ENCODE assay signal across 27 mouse cellular contexts in the genomic region with DNA sequence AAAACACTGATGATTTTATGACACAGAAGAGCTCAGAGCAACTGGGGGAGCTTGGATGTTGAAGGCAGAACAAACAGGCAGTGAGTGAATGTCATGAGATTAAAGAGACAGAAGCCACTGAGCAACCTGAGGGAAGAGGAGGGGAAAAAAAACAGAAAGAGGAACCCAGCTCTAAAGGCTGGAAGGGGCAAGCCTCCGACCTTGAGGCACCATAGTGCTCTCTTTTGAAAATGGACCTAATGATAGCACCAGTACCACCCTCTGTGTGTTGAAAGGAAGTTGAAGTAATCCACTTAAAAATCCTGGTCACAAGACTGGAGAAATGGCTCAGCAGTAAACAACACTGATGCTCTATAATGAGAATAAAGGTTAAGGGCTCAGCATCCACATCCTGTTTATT. TPM values are rescaled to one million over a fixed set of nuclear protein-coding genes. Genes with fewer than 3 reads are reported as not detected.
DNase-seq lines count a peak whose midpoint lies in the region; ATAC-seq lines count a peak whose summit lies in the region.
"Had no signal": no experiment of that assay in that cellular context is flagged by ENCODE, and none has a peak within 500 bp of the region (broad histone marks: within the 10 kb centered on the region; RNA-seq: fewer than 3 reads in every experiment).

No protein-coding gene starts in this region.

- WGBS in liver, embryonic 13.5 days (ENCODE audit: insufficient replicate concordance) = 15% methylated on average over 1 of the region's 1 CpGs
- 20% methylated on average over 1 of the region's 1 CpGs for WGBS in liver, embryonic 11.5 days
- 0% methylated on average over 1 of the region's 1 CpGs for WGBS in macrophage (ENCODE audit: missing documents)

- H3K27me3 ChIP-seq in liver, embryonic 13.5 days = no peaks in the 10 kb centered on the region
- H3K27me3 ChIP-seq in liver, embryonic 11.5 days (replicated peaks; ENCODE audit: control insufficient read depth, insufficient read depth, low read length) = no peaks in the 10 kb centered on the region
- H3K27me3 ChIP-seq: CH12.LX; embryonic facial prominence, embryonic 15.5 days; heart, embryonic 13.5 days; hindbrain, embryonic 13.5 days; intestine, embryonic 15.5 days; limb, embryonic 12.5 days; midbrain, embryonic 13.5 days; stomach, embryonic 15.5 days had no signal

- H3K4me1 ChIP-seq in liver, embryonic 13.5 days (replicated peaks) = peaks cover 15% of the 10 kb centered on the region
- peaks cover 2% of the 10 kb centered on the region; the same call in 1 of the 2 replicates for H3K4me1 ChIP-seq in liver, embryonic 11.5 days (replicated peaks; ENCODE audit: control insufficient read depth, insufficient read depth, low read length)
- H3K4me1 ChIP-seq in brown adipose tissue, adult 24 weeks (ENCODE audit: control insufficient read depth, insufficient read depth, insufficient read length, low read length) = no peaks in the 10 kb centered on the region; the same call in 1 of the 2 replicates
- H3K4me1 ChIP-seq: embryonic facial prominence, embryonic 15.5 days; heart, embryonic 13.5 days; hindbrain, embryonic 13.5 days; intestine, embryonic 15.5 days; limb, embryonic 12.5 days; midbrain, embryonic 13.5 days; stomach, embryonic 15.5 days had no signal

- ATAC-seq in liver, embryonic 13.5 days (ENCODE audit: low read depth) = no peak
- ATAC-seq in liver, embryonic 11.5 days (replicated peaks; ENCODE audit: low FRiP score) = no peak
- no peak for ATAC-seq in frontal cortex, adult (ENCODE audit: low TSS enrichment)
- ATAC-seq: forebrain, embryonic 14.5 days; intestine, embryonic 15.5 days; midbrain, embryonic 13.5 days had no signal

- DNase-seq in liver, embryonic 13.5 days = no peak
- DNase-seq in liver, embryonic 11.5 days (ENCODE audit: low spot score) = no peak
- DNase-seq in CD4-positive helper T cell, adult 2 months (ENCODE audit: low read depth, low spot score) = peak; percentile 34
- no peak for DNase-seq in thymus, postnatal 0 days (ENCODE audit: low spot score)
- DNase-seq in heart, adult 8-10 months (ENCODE audit: low spot score) = no peak
- DNase-seq: adrenal gland, adult 8-10 months; cerebellum, adult 9-10 months; gastrocnemius, postnatal 14 days; heart, adult 18-20 months; heart, postnatal 14 days; kidney, adult 8-10 months; kidney, postnatal 10 days; lung, embryonic 14.5 days; right cerebral cortex, postnatal 25 days had no signal

- H3K9ac ChIP-seq in liver, embryonic 13.5 days = no peak overlapping the region
- H3K9ac ChIP-seq in liver, embryonic 11.5 days (ENCODE audit: low read depth, low read length) = no peak overlapping the region
- H3K9ac ChIP-seq: embryonic facial prominence, embryonic 15.5 days; heart, embryonic 13.5 days; hindbrain, embryonic 13.5 days; intestine, embryonic 15.5 days; limb, embryonic 12.5 days; lung, embryonic 14.5 days; midbrain, embryonic 13.5 days; stomach, embryonic 15.5 days had no signal

- H3K4me2 ChIP-seq in liver, embryonic 13.5 days = no peak overlapping the region
- H3K4me2 ChIP-seq in liver, embryonic 11.5 days = no peak overlapping the region
- H3K4me2 ChIP-seq: embryonic facial prominence, embryonic 15.5 days; heart, embryonic 13.5 days; hindbrain, embryonic 13.5 days; intestine, embryonic 15.5 days; limb, embryonic 12.5 days; lung, embryonic 14.5 days; midbrain, embryonic 13.5 days; stomach, embryonic 15.5 days had no signal

- no peaks in the 10 kb centered on the region for H3K36me3 ChIP-seq in liver, embryonic 13.5 days
- no peaks in the 10 kb centered on the region for H3K36me3 ChIP-seq in liver, embryonic 11.5 days (ENCODE audit: control insufficient read depth, insufficient read depth, low read length)
- H3K36me3 ChIP-seq in macrophage (ENCODE audit: inconsistent target) = peaks cover 22% of the 10 kb centered on the region; the same call in 1 of the 2 replicates
- H3K36me3 ChIP-seq: embryonic facial prominence, embryonic 15.5 days; G1E; heart, embryonic 13.5 days; hindbrain, embryonic 13.5 days; intestine, embryonic 15.5 days; limb, embryonic 12.5 days; midbrain, embryonic 13.5 days; stomach, embryonic 15.5 days had no signal

- no peak overlapping the region for H3K4me3 ChIP-seq in liver, embryonic 13.5 days (replicated peaks)
- no peak overlapping the region for H3K4me3 ChIP-seq in liver, embryonic 11.5 days (ENCODE audit: low read depth, low read length)
- no peak overlapping the region for H3K4me3 ChIP-seq in brown adipose tissue, adult 24 weeks (ENCODE audit: insufficient read depth, low read depth, low read length)
- H3K4me3 ChIP-seq in macrophage (ENCODE audit: inconsistent target) = no peak overlapping the region
- H3K4me3 ChIP-seq: embryonic facial prominence, embryonic 15.5 days; heart, embryonic 13.5 days; hindbrain, embryonic 13.5 days; intestine, embryonic 15.5 days; limb, embryonic 12.5 days; midbrain, embryonic 13.5 days; stomach, embryonic 15.5 days had no signal

- H3K9me3 ChIP-seq in liver, embryonic 13.5 days (replicated peaks) = no peaks in the 10 kb centered on the region
- H3K9me3 ChIP-seq in liver, embryonic 11.5 days (ENCODE audit: control insufficient read depth, low read length) = no peaks in the 10 kb centered on the region
- H3K9me3 ChIP-seq: embryonic facial prominence, embryonic 15.5 days; G1E; heart, embryonic 13.5 days; hindbrain, embryonic 13.5 days; intestine, embryonic 15.5 days; limb, embryonic 12.5 days; midbrain, embryonic 13.5 days; stomach, embryonic 15.5 days had no signal

- H3K79me2 ChIP-seq in macrophage (ENCODE audit: inconsistent target) = peaks cover 71% of the 10 kb centered on the region

- H3K27ac ChIP-seq in liver, embryonic 13.5 days = 0 out of 2 replicates have a peak overlapping the region, but pooled peaks have one; percentile 53
- no peak overlapping the region for H3K27ac ChIP-seq in liver, embryonic 11.5 days (ENCODE audit: low read depth, low read length)
- H3K27ac ChIP-seq in brown adipose tissue, adult 24 weeks (replicated peaks; ENCODE audit: low read depth, low read length) = peak overlapping the region; percentile 65
- peak overlapping the region; percentile 99 for H3K27ac ChIP-seq in macrophage
- H3K27ac ChIP-seq: embryonic facial prominence, embryonic 15.5 days; heart, embryonic 13.5 days; hindbrain, embryonic 13.5 days; intestine, embryonic 15.5 days; limb, embryonic 12.5 days; midbrain, embryonic 13.5 days; stomach, embryonic 15.5 days had no signal

RNA-seq across cellular contexts. Expression of a gene that starts 9.1 kb away (rescaled TPM):
- 6.3 and 6.5 TPM in 2 replicates for polyA plus RNA-seq in liver, embryonic 13.5 days (2015; fragmentation: Nextera tagmentation; extraction: Ambion mirVana)
- 8.1 and 9.8 TPM in 2 replicates for polyA plus RNA-seq in liver, embryonic 11.5 days (2014; fragmentation: Nextera tagmentation; extraction: Ambion mirVana)
- 1.8 and 5.0 TPM in 2 replicates for polyA plus RNA-seq in brown adipose tissue, adult 24 weeks (2012; ENCODE audit: insufficient read depth, insufficient read length, missing spikeins)
- total RNA-seq in macrophage (2018; cell fraction: chromatin; rRNA removed) = 1,000 to 10,000 TPM in 1 of 26 experiments, 100 to 1,000 TPM in 23, 10 to 100 TPM in 2; 80.4 to 1,046 (median 544) TPM
- total RNA-seq in macrophage (2018; cell fraction: cytosol; rRNA removed) = 100 to 1,000 TPM; 256 to 461 (median 350) TPM
- 100 to 1,000 TPM; 115 to 632 (median 409) TPM for total RNA-seq in macrophage (2018; cell fraction: nucleus; rRNA removed)
- 262 to 376 TPM (median 298 TPM) in 3 replicates for polyA plus RNA-seq in macrophage (2018)
- 10.9 and 12.7 TPM in 2 replicates for polyA plus RNA-seq in thymus, postnatal 0 days (2015; fragmentation: Nextera tagmentation; extraction: Ambion mirVana)
- 1 to 10 TPM; 1.2 to 2.7 (median 1.4) TPM for total RNA-seq in heart, adult 8-10 months (2022)

RNA-seq across cellular contexts. Expression of a gene that starts 40.6 kb away (rescaled TPM):
- 5.5 and 6.6 TPM in 2 replicates for polyA plus RNA-seq in liver, embryonic 13.5 days (2015; fragmentation: Nextera tagmentation; extraction: Ambion mirVana)
- 26.8 and 33.3 TPM in 2 replicates for polyA plus RNA-seq in liver, embryonic 11.5 days (2014; fragmentation: Nextera tagmentation; extraction: Ambion mirVana)
- 4.9 and 11.8 TPM in 2 replicates for polyA plus RNA-seq in brown adipose tissue, adult 24 weeks (2012; ENCODE audit: insufficient read depth, insufficient read length, missing spikeins)
- total RNA-seq in macrophage (2018; cell fraction: chromatin; rRNA removed) = 100 to 1,000 TPM in 11 of 26 experiments, 10 to 100 TPM in 15; 16.1 to 184 (median 88.4) TPM
- 1 to 10 TPM; 1.7 to 8.2 (median 3.6) TPM for total RNA-seq in macrophage (2018; cell fraction: cytosol; rRNA removed)
- total RNA-seq in macrophage (2018; cell fraction: nucleus; rRNA removed) = 10 to 100 TPM; 13.9 to 96.4 (median 40.7) TPM
- 3.1 to 10.3 TPM (median 5.1 TPM) in 3 replicates for polyA plus RNA-seq in macrophage (2018)
- 19.6 and 21.0 TPM in 2 replicates for polyA plus RNA-seq in thymus, postnatal 0 days (2015; fragmentation: Nextera tagmentation; extraction: Ambion mirVana)
- 10 to 100 TPM; 10.9 to 14.0 (median 11.9) TPM for total RNA-seq in heart, adult 8-10 months (2022)

Comparison
In these comparisons a context has a peak if more than half of its experiments do, and no peak if none do; other contexts are left out.
1. RNA of a gene that starts 9.1 kb away (polyA plus RNA-seq): 262 to 376 TPM in macrophage; 10.9 to 12.7 TPM in thymus, postnatal 0 days, 8.1 to 9.8 TPM in liver, embryonic 11.5 days, 6.3 to 6.5 TPM in liver, embryonic 13.5 days and 1.8 to 5.0 TPM in brown adipose tissue, adult 24 weeks; every median in the first group is over 10 times any median in the second.